Mouse (Mus musculus): ENCODE results near the gene Gm20605. TPM values are rescaled to one million over a fixed set of nuclear protein-coding genes. Genes with fewer than 3 reads are reported as not detected.

Gm20605 gene
- polyA plus RNA-seq, 1 experiment: 3.3 TPM

DNA sequence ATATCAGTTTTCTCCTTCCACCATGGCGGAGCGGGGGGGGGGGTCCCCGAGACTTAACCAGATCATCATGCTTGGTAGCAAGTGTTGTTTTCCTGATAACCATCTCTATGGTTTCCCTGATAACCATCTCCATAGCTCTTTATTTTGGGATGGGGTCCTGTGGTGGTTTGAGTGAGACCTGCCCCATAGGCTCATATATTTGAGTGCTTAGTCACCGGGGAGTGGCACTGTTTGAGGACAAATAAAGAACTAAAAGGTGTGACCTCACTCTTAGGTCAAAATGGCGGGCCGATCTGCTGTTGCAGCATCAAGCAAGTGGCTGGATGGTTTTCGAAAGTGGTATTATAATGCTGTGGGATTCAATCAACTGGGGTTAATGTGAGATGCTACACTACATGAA, 13.6 kb upstream of the Gm20605 start:
- H3K79me2 ChIP-seq (ENCODE audit: control insufficient read depth, insufficient read depth): peaks cover 6% of the 10 kb centered on the region
- H3K4me2 ChIP-seq (ENCODE audit: low read depth): no peak overlapping the region
- no peak for TF ChIP-seq USF1 (IDR thresholded peaks at IDR 0.05; ENCODE audit: low read depth)
- TF ChIP-seq TCF3 (IDR thresholded peaks at IDR 0.05; ENCODE audit: insufficient read length, low read depth): no peak
- TF ChIP-seq MAX (IDR thresholded peaks at IDR 0.05; ENCODE audit: low read depth): no peak
- TF ChIP-seq MYOG (IDR thresholded peaks at IDR 0.05; ENCODE audit: control insufficient read depth in 1 of 3, insufficient read depth in 1 of 3, insufficient read length in 2 of 3, low read depth in 2 of 3): no peak
- no peak for TF ChIP-seq REST (IDR thresholded peaks at IDR 0.05; ENCODE audit: insufficient read depth, insufficient read length)
- TF ChIP-seq SRF (IDR thresholded peaks at IDR 0.05; ENCODE audit: control insufficient read depth, insufficient read length, low read depth): no peak
- TF ChIP-seq MYOD1 (IDR thresholded peaks at IDR 0.05; ENCODE audit: control insufficient read depth in 1 of 3, insufficient read length in 2 of 3, low read depth in 2 of 3): no peak
- no peak for TF ChIP-seq CEBPB (IDR thresholded peaks at IDR 0.05; ENCODE audit: insufficient read depth, poor library complexity, severe bottlenecking)
- no peak for TF ChIP-seq POLR2AphosphoS2 (IDR thresholded peaks at IDR 0.05; ENCODE audit: insufficient read length, low read depth)
- no peak for TF ChIP-seq E2F4 (IDR thresholded peaks at IDR 0.05; ENCODE audit: insufficient read depth)
- TF ChIP-seq POLR2A (IDR thresholded peaks at IDR 0.05; ENCODE audit: insufficient read length, low read depth): no peak
- H3K4me3 ChIP-seq: no peak overlapping the region
- H3K27me3 ChIP-seq (ENCODE audit: control insufficient read depth, insufficient read depth, insufficient read length): no peaks in the 10 kb centered on the region
- no peaks in the 10 kb centered on the region for H3K36me3 ChIP-seq (ENCODE audit: control insufficient read depth, insufficient read depth)
- H3ac ChIP-seq (ENCODE audit: control insufficient read depth, insufficient read length): no peak overlapping the region

DNA sequence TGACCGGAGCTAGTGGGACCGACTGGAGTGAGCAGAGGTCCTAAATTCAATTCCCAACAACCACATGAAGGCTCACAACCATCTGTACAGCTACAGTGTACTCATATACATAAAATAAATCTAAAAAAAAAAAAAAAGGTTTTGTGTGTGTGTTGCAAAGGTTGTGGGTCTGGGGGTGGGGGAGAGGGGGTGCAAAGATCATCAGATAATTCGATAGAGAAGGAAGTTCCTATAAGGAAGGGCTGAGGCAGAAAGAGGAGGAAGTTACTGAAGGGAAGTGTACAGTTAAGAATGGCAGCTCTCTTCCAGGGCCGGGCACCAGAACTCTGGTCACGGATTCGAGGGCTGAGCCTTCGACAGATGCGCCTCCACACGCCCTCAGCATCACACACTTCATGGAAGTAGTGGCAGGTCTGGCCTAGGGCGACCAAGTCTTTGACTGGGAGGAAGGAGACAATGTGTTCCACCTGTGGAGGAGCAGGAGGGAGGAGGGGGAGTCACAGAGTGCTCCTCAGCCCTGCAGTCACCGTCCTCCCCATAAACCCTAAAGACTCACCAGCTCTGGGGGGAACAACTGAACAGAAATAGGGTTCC, 4.9 kb upstream of the Gm20605 start:
- no peak overlapping the region for H3ac ChIP-seq (ENCODE audit: control insufficient read depth, insufficient read length)
- no peaks in the 10 kb centered on the region for H3K79me2 ChIP-seq (ENCODE audit: control insufficient read depth, insufficient read depth)
- H3K36me3 ChIP-seq (ENCODE audit: control insufficient read depth, insufficient read depth): no peaks in the 10 kb centered on the region
- no peaks in the 10 kb centered on the region for H3K27me3 ChIP-seq (ENCODE audit: control insufficient read depth, insufficient read depth, insufficient read length)
- no peak overlapping the region for H3K4me2 ChIP-seq (ENCODE audit: low read depth)
- TF ChIP-seq REST (IDR thresholded peaks at IDR 0.05; ENCODE audit: insufficient read depth, insufficient read length) (no peak), MAX (IDR thresholded peaks at IDR 0.05; ENCODE audit: low read depth) (no peak), SRF (IDR thresholded peaks at IDR 0.05; ENCODE audit: control insufficient read depth, insufficient read length, low read depth) (no peak)
- no peak overlapping the region for H3K4me3 ChIP-seq

GRCm38 (mm10) chr5:137627991-137628390, 984 bp upstream of the Gm20605 start:
- H3K79me2 ChIP-seq (ENCODE audit: control insufficient read depth, insufficient read depth): peaks cover 37% of the 10 kb centered on the region
- no peak for TF ChIP-seq MYOG (IDR thresholded peaks at IDR 0.05; ENCODE audit: control insufficient read depth in 1 of 3, insufficient read depth in 1 of 3, insufficient read length in 2 of 3, low read depth in 2 of 3)
- TF ChIP-seq REST (IDR thresholded peaks at IDR 0.05; ENCODE audit: insufficient read depth, insufficient read length): no peak
- TF ChIP-seq TCF12 (IDR thresholded peaks at IDR 0.05; ENCODE audit: insufficient read depth, poor library complexity, severe bottlenecking): no peak
- TF ChIP-seq POLR2AphosphoS2 (IDR thresholded peaks at IDR 0.05; ENCODE audit: insufficient read length, low read depth): no peak
- TF ChIP-seq MYOD1 (IDR thresholded peaks at IDR 0.05; ENCODE audit: control insufficient read depth in 1 of 3, insufficient read length in 2 of 3, low read depth in 2 of 3): no peak
- TF ChIP-seq CEBPB (IDR thresholded peaks at IDR 0.05; ENCODE audit: insufficient read depth, poor library complexity, severe bottlenecking): no peak
- no peak for TF ChIP-seq TCF3 (IDR thresholded peaks at IDR 0.05; ENCODE audit: insufficient read length, low read depth)
- TF ChIP-seq POLR2A (IDR thresholded peaks at IDR 0.05; ENCODE audit: insufficient read length, low read depth): no peak
- no peak for TF ChIP-seq E2F4 (IDR thresholded peaks at IDR 0.05; ENCODE audit: insufficient read depth)
- no peak for TF ChIP-seq USF1 (IDR thresholded peaks at IDR 0.05; ENCODE audit: low read depth)
- no peak for TF ChIP-seq MAX (IDR thresholded peaks at IDR 0.05; ENCODE audit: low read depth)
- no peak for TF ChIP-seq SRF (IDR thresholded peaks at IDR 0.05; ENCODE audit: control insufficient read depth, insufficient read length, low read depth)
- no peaks in the 10 kb centered on the region for H3K27me3 ChIP-seq (ENCODE audit: control insufficient read depth, insufficient read depth, insufficient read length)
- H3K4me2 ChIP-seq (ENCODE audit: low read depth): peak overlapping the region; percentile 88
- peaks cover 3% of the 10 kb centered on the region for H3K36me3 ChIP-seq (ENCODE audit: control insufficient read depth, insufficient read depth)
- peak overlapping the region; percentile 82 for H3K4me3 ChIP-seq
- H3ac ChIP-seq (ENCODE audit: control insufficient read depth, insufficient read length): no peak overlapping the region

DNA sequence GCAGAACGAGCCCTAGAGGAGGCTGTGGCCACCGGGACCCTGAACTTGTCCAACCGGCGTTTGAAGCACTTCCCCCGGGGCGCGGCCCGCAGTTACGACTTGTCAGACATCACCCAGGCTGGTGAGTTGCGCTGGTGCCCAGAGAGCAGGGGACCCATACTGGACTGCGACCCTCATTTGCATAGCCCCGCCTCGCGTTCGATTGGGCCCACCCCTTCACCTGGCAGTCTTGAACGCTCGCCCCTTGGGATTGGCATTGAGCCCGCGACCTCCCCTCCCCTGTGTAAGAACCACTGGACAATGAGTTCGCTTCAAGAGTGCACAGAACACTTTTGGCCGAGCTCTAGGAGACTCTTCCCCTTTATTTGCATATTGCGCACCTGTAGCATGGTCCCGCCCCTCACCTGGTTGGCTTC, 339 bp downstream of the Gm20605 start:
- H3ac ChIP-seq (ENCODE audit: control insufficient read depth, insufficient read length): peak overlapping the region; percentile 21
- H3K27me3 ChIP-seq (ENCODE audit: control insufficient read depth, insufficient read depth, insufficient read length): no peaks in the 10 kb centered on the region
- H3K36me3 ChIP-seq (ENCODE audit: control insufficient read depth, insufficient read depth): peaks cover 13% of the 10 kb centered on the region
- H3K4me3 ChIP-seq: peak overlapping the region; percentile 82
- peak overlapping the region; percentile 99 for H3K4me2 ChIP-seq (ENCODE audit: low read depth)
- TF ChIP-seq CEBPB (IDR thresholded peaks at IDR 0.05; ENCODE audit: insufficient read depth, poor library complexity, severe bottlenecking) (no peak), TCF12 (IDR thresholded peaks at IDR 0.05; ENCODE audit: insufficient read depth, poor library complexity, severe bottlenecking) (no peak), REST (IDR thresholded peaks at IDR 0.05; ENCODE audit: insufficient read depth, insufficient read length) (no peak)
- peaks cover 37% of the 10 kb centered on the region for H3K79me2 ChIP-seq (ENCODE audit: control insufficient read depth, insufficient read depth)

- peak overlapping the region; percentile 82 for H3K4me3 ChIP-seq
- H3K36me3 ChIP-seq (ENCODE audit: control insufficient read depth, insufficient read depth): peaks cover 13% of the 10 kb centered on the region
- peak overlapping the region; percentile 21 for H3ac ChIP-seq (ENCODE audit: control insufficient read depth, insufficient read length)
- peak overlapping the region; percentile 99 for H3K4me2 ChIP-seq (ENCODE audit: low read depth)
- no peaks in the 10 kb centered on the region for H3K27me3 ChIP-seq (ENCODE audit: control insufficient read depth, insufficient read depth, insufficient read length)
- TF ChIP-seq POLR2AphosphoS2 (IDR thresholded peaks at IDR 0.05; ENCODE audit: insufficient read length, low read depth) (peak; percentile 10), CEBPB (IDR thresholded peaks at IDR 0.05; ENCODE audit: insufficient read depth, poor library complexity, severe bottlenecking) (no peak), MAX (IDR thresholded peaks at IDR 0.05; ENCODE audit: low read depth) (no peak), MYOD1 (IDR thresholded peaks at IDR 0.05; ENCODE audit: control insufficient read depth in 1 of 3, insufficient read length in 2 of 3, low read depth in 2 of 3) (peak in 2 of 3 experiments; percentile 23 to 55), REST (IDR thresholded peaks at IDR 0.05; ENCODE audit: insufficient read depth, insufficient read length) (no peak), TCF3 (IDR thresholded peaks at IDR 0.05; ENCODE audit: insufficient read length, low read depth) (no peak), POLR2A (IDR thresholded peaks at IDR 0.05; ENCODE audit: insufficient read length, low read depth) (no peak), SRF (IDR thresholded peaks at IDR 0.05; ENCODE audit: control insufficient read depth, insufficient read length, low read depth) (no peak), MYOG (IDR thresholded peaks at IDR 0.05; ENCODE audit: control insufficient read depth in 1 of 3, insufficient read depth in 1 of 3, insufficient read length in 2 of 3, low read depth in 2 of 3) (peak in 1 of 3 experiments; percentile 47)
- peaks cover 37% of the 10 kb centered on the region for H3K79me2 ChIP-seq (ENCODE audit: control insufficient read depth, insufficient read depth)
Measured at GRCm38 (mm10) chr5:137629906-137630545, 1.1 kb downstream of the Gm20605 start.

All from myocyte (in vitro differentiated cells).